Mouse (Mus musculus): ENCODE measurements around the gene Dnmt1. TPM values are rescaled to one million over a fixed set of nuclear protein-coding genes. Genes with fewer than 3 reads are reported as not detected.

The Dnmt1 gene
- polyA plus RNA-seq, 1 experiment from 2014 or later: 51.5 TPM

DNA sequence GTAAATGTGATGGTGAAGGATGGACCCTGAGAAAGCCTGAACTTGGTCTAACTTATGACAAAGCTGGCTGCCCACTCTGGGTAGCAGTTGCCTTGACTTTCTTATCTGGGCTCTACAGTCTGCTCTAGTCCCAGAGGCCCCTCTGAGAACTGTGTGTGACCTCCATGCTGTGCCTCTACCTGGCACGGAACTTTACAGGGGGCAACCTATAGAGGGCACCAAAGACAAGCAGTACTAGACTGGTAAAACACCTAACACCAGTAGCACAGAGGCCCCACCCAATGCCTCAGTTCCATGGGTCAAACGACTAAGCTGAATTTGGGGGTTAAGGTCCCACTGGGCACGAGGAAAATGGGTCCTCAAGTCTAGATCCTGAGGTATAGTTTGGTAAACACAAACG is 43.5 kb downstream of the Dnmt1 start:
- no peak overlapping the region for H3K27ac ChIP-seq (replicated peaks; ENCODE audit: low read depth, low read length)
- H3K9ac ChIP-seq (replicated peaks; ENCODE audit: low read length): no peak overlapping the region
- no peaks in the 10 kb centered on the region for H3K4me1 ChIP-seq (ENCODE audit: control insufficient read depth, insufficient read depth, low read length)
- no peak overlapping the region for H3K4me2 ChIP-seq (ENCODE audit: low read length)
- H3K9me3 ChIP-seq (ENCODE audit: control insufficient read depth, low read length): no peaks in the 10 kb centered on the region
- H3K27me3 ChIP-seq (ENCODE audit: control insufficient read depth, insufficient read depth, low read length): no peaks in the 10 kb centered on the region
- no peak overlapping the region for H3K4me3 ChIP-seq (replicated peaks; ENCODE audit: low read depth, low read length)
- 89% methylated on average over 4 of the region's 4 CpGs for WGBS
- peaks cover 100% of the 10 kb centered on the region for H3K36me3 ChIP-seq (ENCODE audit: control insufficient read depth, insufficient read depth, low read length)
- ATAC-seq (ENCODE audit: low FRiP score, low TSS enrichment) (no peak), DNase-seq (no peak)

DNA sequence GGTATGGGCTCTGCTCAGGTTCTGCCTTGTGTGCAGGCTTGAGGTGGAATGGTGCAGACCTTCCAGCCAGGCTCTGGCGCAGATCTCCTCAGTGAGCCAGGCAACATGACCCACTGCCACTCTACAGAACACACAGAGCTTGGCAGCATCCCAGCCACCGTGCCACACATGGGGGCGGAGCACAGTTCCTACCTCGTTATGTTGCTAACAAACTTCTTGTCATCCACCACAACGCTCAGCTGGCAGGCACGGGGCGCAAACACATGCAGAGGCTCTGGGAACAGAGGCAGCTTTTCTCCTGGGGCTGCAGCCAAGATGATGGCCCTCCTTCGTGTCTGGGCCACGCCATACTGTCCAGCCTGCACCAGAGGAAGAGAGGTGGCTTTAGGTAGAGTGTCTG is 49.7 kb downstream of the Dnmt1 start:
- DNase-seq (no peak), ATAC-seq (ENCODE audit: low FRiP score, low TSS enrichment) (no peak)
- H3K4me3 ChIP-seq (replicated peaks; ENCODE audit: low read depth, low read length): no peak overlapping the region
- 93% methylated on average over 9 of the region's 9 CpGs for WGBS
- peaks cover 99% of the 10 kb centered on the region for H3K36me3 ChIP-seq (ENCODE audit: control insufficient read depth, insufficient read depth, low read length)
- H3K9me3 ChIP-seq (ENCODE audit: control insufficient read depth, low read length): no peaks in the 10 kb centered on the region
- no peak overlapping the region for H3K9ac ChIP-seq (replicated peaks; ENCODE audit: low read length)
- no peak overlapping the region for H3K4me2 ChIP-seq (ENCODE audit: low read length)
- no peaks in the 10 kb centered on the region for H3K4me1 ChIP-seq (ENCODE audit: control insufficient read depth, insufficient read depth, low read length)
- no peak overlapping the region for H3K27ac ChIP-seq (replicated peaks; ENCODE audit: low read depth, low read length)
- no peaks in the 10 kb centered on the region for H3K27me3 ChIP-seq (ENCODE audit: control insufficient read depth, insufficient read depth, low read length)

DNA sequence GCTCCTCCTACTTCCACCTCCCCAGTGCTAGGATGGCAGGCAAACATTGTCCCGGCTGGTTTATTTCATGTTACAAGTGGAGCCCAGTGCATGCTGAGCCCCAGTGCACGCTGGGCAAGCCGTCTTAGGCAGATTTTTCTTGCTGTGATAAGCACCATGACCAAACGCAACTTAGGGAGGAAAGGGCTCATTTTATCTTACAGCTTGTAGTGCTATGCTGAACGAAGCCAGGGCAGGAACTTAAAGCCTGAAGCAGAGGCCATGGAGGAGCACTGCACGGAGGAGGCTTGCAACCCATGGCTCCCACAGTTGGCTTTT is 57.6 kb downstream of the Dnmt1 start:
- Histone ChIP-seq H3K36me3 (ENCODE audit: control insufficient read depth, insufficient read depth, low read length) (peaks cover 22% of the 10 kb centered on the region), H3K4me2 (ENCODE audit: low read length) (no peak overlapping the region), H3K27me3 (ENCODE audit: control insufficient read depth, insufficient read depth, low read length) (no peaks in the 10 kb centered on the region), H3K4me1 (ENCODE audit: control insufficient read depth, insufficient read depth, low read length) (peaks cover 5% of the 10 kb centered on the region), H3K4me3 (replicated peaks; ENCODE audit: low read depth, low read length) (no peak overlapping the region), H3K9ac (replicated peaks; ENCODE audit: low read length) (no peak overlapping the region; the same call in 1 of the 2 replicates), H3K27ac (replicated peaks; ENCODE audit: low read depth, low read length) (no peak overlapping the region), H3K9me3 (ENCODE audit: control insufficient read depth, low read length) (no peaks in the 10 kb centered on the region)
- DNase-seq (no peak), ATAC-seq (ENCODE audit: low FRiP score, low TSS enrichment) (no peak)
- WGBS: 27% methylated on average over 6 of the region's 6 CpGs

DNA sequence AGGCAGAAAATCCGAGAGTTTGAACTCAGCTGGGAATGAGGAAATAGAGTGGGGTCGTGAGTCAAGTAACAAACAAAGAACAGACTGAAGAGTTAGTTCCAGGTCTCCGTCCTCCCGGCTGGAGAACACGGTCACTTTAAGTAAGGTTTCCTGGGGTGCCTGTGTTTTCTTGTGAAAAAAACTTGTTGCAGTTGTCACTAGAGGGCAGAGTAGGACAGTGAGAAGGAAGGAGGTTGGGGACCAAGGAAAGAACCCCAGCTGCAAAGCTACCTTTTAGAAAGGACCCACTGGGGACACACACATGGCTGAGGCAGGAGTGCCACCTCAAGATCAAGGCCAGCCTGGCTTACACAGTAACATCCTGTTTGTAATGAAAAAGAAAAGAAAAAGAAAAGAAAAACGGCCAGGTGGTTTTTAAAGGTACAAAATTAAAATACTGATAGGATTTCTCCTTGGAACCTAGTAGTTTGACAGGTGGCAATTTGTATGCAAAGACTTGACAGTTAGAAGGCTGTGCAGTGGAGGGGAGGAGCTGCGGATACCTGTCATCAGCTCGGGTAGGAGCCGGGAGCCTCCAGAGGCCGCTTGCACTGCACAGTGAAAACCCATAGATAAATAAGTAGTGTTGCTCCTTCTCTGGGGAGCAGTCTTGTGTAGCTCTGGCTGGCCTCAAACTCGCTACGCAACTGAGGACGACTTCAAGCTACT is 58.1 kb downstream of the Dnmt1 start:
- Histone ChIP-seq H3K36me3 (ENCODE audit: control insufficient read depth, insufficient read depth, low read length) (peaks cover 19% of the 10 kb centered on the region), H3K9me3 (ENCODE audit: control insufficient read depth, low read length) (no peaks in the 10 kb centered on the region), H3K4me2 (ENCODE audit: low read length) (no peak overlapping the region), H3K27ac (replicated peaks; ENCODE audit: low read depth, low read length) (no peak overlapping the region), H3K9ac (replicated peaks; ENCODE audit: low read length) (no peak overlapping the region; the same call in 1 of the 2 replicates), H3K4me3 (replicated peaks; ENCODE audit: low read depth, low read length) (no peak overlapping the region), H3K4me1 (ENCODE audit: control insufficient read depth, insufficient read depth, low read length) (peaks cover 5% of the 10 kb centered on the region), H3K27me3 (ENCODE audit: control insufficient read depth, insufficient read depth, low read length) (no peaks in the 10 kb centered on the region)
- DNase-seq: peak; percentile 69
- no peak for ATAC-seq (ENCODE audit: low FRiP score, low TSS enrichment)
- 17% methylated on average over 13 of the region's 13 CpGs for WGBS

DNA sequence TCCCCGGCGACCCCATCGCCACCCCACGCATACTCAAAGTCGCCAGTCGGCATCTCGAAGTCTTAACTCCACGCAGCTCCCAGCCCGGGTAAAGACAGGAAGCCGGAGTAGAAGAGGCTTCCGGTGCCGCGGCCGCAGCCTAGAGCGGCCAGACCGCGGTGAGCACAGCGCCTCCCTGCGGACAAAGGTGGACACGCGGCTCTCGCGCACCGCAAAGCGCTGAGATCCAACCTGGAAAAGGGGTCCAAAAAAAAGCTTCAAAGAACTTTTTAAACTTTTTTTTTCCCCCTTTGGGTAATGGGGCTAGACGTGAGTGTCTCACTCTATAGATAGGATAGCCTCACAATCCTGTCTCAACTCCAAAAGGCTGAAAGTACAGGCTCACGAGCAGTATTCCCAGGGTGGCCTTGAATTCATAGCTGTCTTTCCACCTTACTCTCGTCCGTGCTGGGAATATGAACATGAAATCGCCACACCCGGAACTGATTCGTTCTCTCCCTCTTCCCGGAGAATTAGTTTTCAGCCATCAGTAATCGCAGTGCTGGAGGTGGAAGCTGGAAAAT is 61.1 kb downstream of the Dnmt1 start, which contains the start of gene Eif3g:
Gene Eif3g, minus strand, starts transcription at position 113 of the 563 bp plus-strand sequence.
- ATAC-seq (ENCODE audit: low FRiP score, low TSS enrichment) (peak; percentile 85), DNase-seq (peak; percentile 94)
- 4% methylated on average over 34 of the region's 34 CpGs for WGBS
- Histone ChIP-seq H3K27ac (replicated peaks; ENCODE audit: low read depth, low read length) (peak within 1 kb of the TSS; percentile 26; the same call in 1 of the 2 replicates), H3K27me3 (ENCODE audit: control insufficient read depth, insufficient read depth, low read length) (no peaks in the 10 kb centered on the region), H3K4me1 (ENCODE audit: control insufficient read depth, insufficient read depth, low read length) (peaks cover 5% of the 10 kb centered on the region), H3K9me3 (ENCODE audit: control insufficient read depth, low read length) (no peaks in the 10 kb centered on the region), H3K9ac (replicated peaks; ENCODE audit: low read length) (peak within 1 kb of the TSS; percentile 71), H3K4me2 (ENCODE audit: low read length) (peak within 1 kb of the TSS; percentile 79), H3K4me3 (replicated peaks; ENCODE audit: low read depth, low read length) (peak within 1 kb of the TSS; percentile 81), H3K36me3 (ENCODE audit: control insufficient read depth, insufficient read depth, low read length) (peaks cover 31% of the 10 kb centered on the region)

DNA sequence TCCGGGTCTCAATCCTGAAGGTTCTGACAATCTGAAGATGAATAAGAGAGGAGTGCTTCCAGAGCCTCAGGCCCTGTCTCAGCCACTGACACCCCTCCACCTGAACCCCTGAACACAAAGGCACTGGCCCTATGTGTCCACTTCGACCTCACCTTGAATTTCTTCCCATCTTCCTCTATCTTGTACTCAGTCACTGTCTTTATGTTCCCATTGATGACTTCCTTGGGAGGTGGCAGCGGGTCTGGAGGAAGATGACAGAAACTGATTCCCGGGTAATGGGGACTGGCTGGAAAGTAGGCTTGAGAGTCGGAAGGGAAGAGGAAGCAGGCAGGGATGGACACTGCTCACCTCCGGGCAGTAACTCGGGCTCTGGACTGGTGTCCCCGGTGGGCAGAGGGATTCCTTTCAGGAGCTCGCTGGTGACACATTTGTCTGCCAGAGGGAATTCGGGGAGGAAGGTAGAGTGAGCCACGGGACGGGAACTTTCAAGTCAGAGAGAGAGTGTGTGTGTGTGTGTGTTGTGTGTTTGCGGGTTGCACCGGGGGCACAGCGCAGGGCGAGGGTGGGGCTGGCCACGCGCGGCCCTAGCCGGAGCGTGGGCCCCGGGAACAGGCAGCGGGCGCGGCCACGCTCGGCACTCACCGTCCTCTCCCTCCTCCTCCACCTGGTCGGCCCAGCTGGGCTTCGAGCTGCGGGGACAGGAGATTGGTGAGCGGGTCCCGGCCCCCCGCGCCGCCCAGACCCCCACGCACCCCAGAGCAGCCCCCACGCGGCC is 61.8 kb downstream of the Dnmt1 start:
- H3K4me3 ChIP-seq (replicated peaks; ENCODE audit: low read depth, low read length): peak overlapping the region; percentile 81
- H3K36me3 ChIP-seq (ENCODE audit: control insufficient read depth, insufficient read depth, low read length): peaks cover 38% of the 10 kb centered on the region
- H3K27ac ChIP-seq (replicated peaks; ENCODE audit: low read depth, low read length): peak overlapping the region; percentile 26; the same call in 1 of the 2 replicates
- 6% methylated on average over 32 of the region's 39 CpGs for WGBS
- peaks cover 5% of the 10 kb centered on the region for H3K4me1 ChIP-seq (ENCODE audit: control insufficient read depth, insufficient read depth, low read length)
- ATAC-seq (ENCODE audit: low FRiP score, low TSS enrichment) (peak; percentile 69), DNase-seq (no peak)
- no peaks in the 10 kb centered on the region for H3K27me3 ChIP-seq (ENCODE audit: control insufficient read depth, insufficient read depth, low read length)
- peak overlapping the region; percentile 79 for H3K4me2 ChIP-seq (ENCODE audit: low read length)
- no peaks in the 10 kb centered on the region for H3K9me3 ChIP-seq (ENCODE audit: control insufficient read depth, low read length)
- peak overlapping the region; percentile 71 for H3K9ac ChIP-seq (replicated peaks; ENCODE audit: low read length)

DNA sequence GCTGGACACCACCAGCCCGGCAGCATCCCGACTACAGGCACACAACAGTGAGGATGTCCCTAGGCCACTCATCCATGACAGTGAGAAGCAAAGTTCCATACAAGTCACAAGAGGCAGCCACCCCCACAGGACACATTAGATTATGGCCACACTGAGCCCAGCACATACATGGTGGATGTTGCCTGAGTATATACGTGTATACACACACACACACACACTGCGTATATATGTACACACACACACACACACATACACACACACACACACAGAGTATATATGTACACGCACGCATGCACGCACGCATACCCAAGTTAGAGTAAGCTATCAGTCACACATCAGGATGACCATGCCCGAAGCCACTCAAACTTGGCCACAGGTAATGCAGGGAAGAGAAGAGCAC is 64.3 kb downstream of the Dnmt1 start:
- DNase-seq: no peak
- Histone ChIP-seq H3K27ac (replicated peaks; ENCODE audit: low read depth, low read length) (no peak overlapping the region), H3K36me3 (ENCODE audit: control insufficient read depth, insufficient read depth, low read length) (peaks cover 62% of the 10 kb centered on the region), H3K27me3 (ENCODE audit: control insufficient read depth, insufficient read depth, low read length) (no peaks in the 10 kb centered on the region), H3K4me3 (replicated peaks; ENCODE audit: low read depth, low read length) (no peak overlapping the region), H3K9me3 (ENCODE audit: control insufficient read depth, low read length) (no peaks in the 10 kb centered on the region), H3K4me1 (ENCODE audit: control insufficient read depth, insufficient read depth, low read length) (peaks cover 5% of the 10 kb centered on the region), H3K9ac (replicated peaks; ENCODE audit: low read length) (no peak overlapping the region), H3K4me2 (ENCODE audit: low read length) (no peak overlapping the region)
- ATAC-seq (ENCODE audit: low FRiP score, low TSS enrichment): no peak
- WGBS: 95% methylated on average over 9 of the region's 9 CpGs

DNA sequence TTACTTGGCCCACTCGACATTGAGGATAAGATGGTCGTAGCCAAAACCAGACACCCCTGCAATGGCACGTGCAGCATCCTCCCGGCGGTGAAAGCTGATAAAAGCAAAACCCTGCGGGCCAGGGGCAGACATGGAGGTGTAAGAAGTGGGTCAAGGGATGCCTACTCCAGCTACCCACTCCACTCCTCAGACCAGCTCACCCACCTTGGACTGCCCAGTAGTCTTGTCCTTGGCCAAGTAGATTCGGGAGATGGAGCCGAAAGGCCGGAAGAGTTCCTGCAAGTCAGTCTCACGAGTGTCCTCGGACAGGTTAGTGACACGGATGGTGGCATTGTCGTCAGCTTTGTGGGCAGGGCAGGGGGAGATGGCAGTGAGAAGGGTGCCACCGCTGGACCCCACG is 65.1 kb downstream of the Dnmt1 start:
- ATAC-seq (ENCODE audit: low FRiP score, low TSS enrichment) (no peak), DNase-seq (no peak)
- 93% methylated on average over 15 of the region's 15 CpGs for WGBS
- H3K36me3 ChIP-seq (ENCODE audit: control insufficient read depth, insufficient read depth, low read length): peaks cover 70% of the 10 kb centered on the region
- H3K4me1 ChIP-seq (ENCODE audit: control insufficient read depth, insufficient read depth, low read length): peaks cover 5% of the 10 kb centered on the region
- no peak overlapping the region for H3K27ac ChIP-seq (replicated peaks; ENCODE audit: low read depth, low read length)
- no peak overlapping the region for H3K9ac ChIP-seq (replicated peaks; ENCODE audit: low read length)
- no peak overlapping the region for H3K4me2 ChIP-seq (ENCODE audit: low read length)
- no peaks in the 10 kb centered on the region for H3K27me3 ChIP-seq (ENCODE audit: control insufficient read depth, insufficient read depth, low read length)
- no peak overlapping the region for H3K4me3 ChIP-seq (replicated peaks; ENCODE audit: low read depth, low read length)
- no peaks in the 10 kb centered on the region for H3K9me3 ChIP-seq (ENCODE audit: control insufficient read depth, low read length)

Measured in midbrain, embryonic 14.5 days (tissue).